Mouse (Mus musculus) kidney, embryonic 14.5 days (tissue): ENCODE measurements around the gene Ppp1r16b. TPM values are rescaled to one million over a fixed set of nuclear protein-coding genes. Genes with fewer than 3 reads are reported as not detected.

Experiments
- ATAC-seq: fragments of 200-750 bp; cut with Nextera tagmentation; 2 replicates; pipeline ENCODE4 v1.8.0; 2017; ENCODE audit warnings: moderate number of reproducible peaks, mild to moderate bottlenecking, moderate TSS enrichment, moderate library complexity; ENCODE audit not compliant: low FRiP score, low TSS enrichment
- H3K27ac ChIP-seq: fragments of 300-500 bp; sonication (generic); 2 replicates; pipeline ENCODE4 v1.5.1; 2014; ENCODE audit warnings: low read depth, mild to moderate bottlenecking, low read length, moderate library complexity, mixed read lengths
- H3K27me3 ChIP-seq: fragments of 300-500 bp; sonication (generic); 2 replicates; pipeline ENCODE4 v1.6.1; 2014; ENCODE audit warnings: mild to moderate bottlenecking, low read length; ENCODE audit not compliant: control insufficient read depth, insufficient read depth
- H3K36me3 ChIP-seq: fragments of 300-500 bp; sonication (generic); 2 replicates; pipeline ENCODE4 v1.6.1; 2014; ENCODE audit warnings: low read length, mixed read lengths; ENCODE audit not compliant: control insufficient read depth, insufficient read depth
- H3K4me1 ChIP-seq: fragments of 300-500 bp; sonication (generic); 2 replicates; pipeline ENCODE4 v1.6.1; 2014; ENCODE audit warnings: low read length, mixed read lengths; ENCODE audit not compliant: control insufficient read depth, insufficient read depth
- H3K4me2 ChIP-seq: fragments of 300-500 bp; sonication (generic); replicated peaks from 2 replicates; pipeline ENCODE4 v1.6.1; 2014; ENCODE audit warnings: low read depth, mild to moderate bottlenecking, low read length
- H3K4me3 ChIP-seq: fragments of 300-500 bp; sonication (generic); 2 replicates; pipeline ENCODE4 v1.5.1; 2014; ENCODE audit warnings: mild to moderate bottlenecking, low read length
- H3K9ac ChIP-seq: fragments of 300-500 bp; sonication (generic); 2 replicates; pipeline ENCODE4 v1.6.1; 2014; ENCODE audit warnings: low read depth, mild to moderate bottlenecking, low read length, moderate library complexity
- H3K9me3 ChIP-seq: fragments of 300-500 bp; sonication (generic); 2 replicates; pipeline ENCODE4 v1.6.1; 2016; ENCODE audit warnings: low read length; ENCODE audit not compliant: control insufficient read depth
- WGBS: fragments of 180-500 bp; shearing (Covaris S2); extraction: QIAGEN DNeasy Blood & Tissue Kit; methylation state at CpG from one replicate; pipeline ENCODE4 v1.1.7; 2014; 5-methylcytosine and 5-hydroxymethylcytosine counted together
- polyA plus RNA-seq: library from polyadenylated mRNA; unstranded; fragments of >200 nt; fragmentation: Nextera tagmentation; extraction: Ambion mirVana; gene quantifications from 2 replicates; pipeline ENCODE4 v1.2.1, GENCODE M21; 2014

Gene Ppp1r16b
- polyA plus RNA-seq, 1 experiment from 2014 or later = 17.3 TPM

- H3K9me3 ChIP-seq = no peaks in the 10 kb centered on the region
- 71% methylated on average over 16 of the region's 16 CpGs for WGBS
- no peak overlapping the region for H3K27ac ChIP-seq
Observed at GRCm38 (mm10) chr2:158720715-158721370, 55.6 kb downstream of the Ppp1r16b start.

GRCm38 (mm10) chr2:158721481-158721880 is 56.3 kb downstream of the Ppp1r16b start:
- no peak for ATAC-seq
- no peak overlapping the region for H3K9ac ChIP-seq

More at GRCm38 (mm10) chr2:158720715-158721370, 55.6 kb downstream of the Ppp1r16b start:
- Histone ChIP-seq H3K36me3 (no peaks in the 10 kb centered on the region), H3K4me3 (no peak overlapping the region), H3K4me1 (no peaks in the 10 kb centered on the region), H3K9ac (no peak overlapping the region), H3K4me2 (no peak overlapping the region), H3K27me3 (no peaks in the 10 kb centered on the region)
- ATAC-seq = no peak

GRCm38 (mm10) chr2:158722135-158722534 is 56.9 kb downstream of the Ppp1r16b start:
- Histone ChIP-seq H3K4me3 (no peak overlapping the region), H3K4me1 (no peaks in the 10 kb centered on the region), H3K9ac (no peak overlapping the region), H3K36me3 (no peaks in the 10 kb centered on the region), H3K4me2 (no peak overlapping the region), H3K27ac (no peak overlapping the region), H3K9me3 (no peaks in the 10 kb centered on the region), H3K27me3 (no peaks in the 10 kb centered on the region)
- 71% methylated on average over 3 of the region's 4 CpGs for WGBS
- ATAC-seq = no peak

More at GRCm38 (mm10) chr2:158721481-158721880, 56.3 kb downstream of the Ppp1r16b start:
- Histone ChIP-seq H3K27ac (no peak overlapping the region), H3K9me3 (no peaks in the 10 kb centered on the region), H3K36me3 (no peaks in the 10 kb centered on the region), H3K4me1 (no peaks in the 10 kb centered on the region), H3K27me3 (no peaks in the 10 kb centered on the region), H3K4me2 (no peak overlapping the region), H3K4me3 (no peak overlapping the region)
- WGBS = 56% methylated on average over 3 of the region's 3 CpGs

GRCm38 (mm10) chr2:158722991-158723551 is 57.9 kb downstream of the Ppp1r16b start:
- Histone ChIP-seq H3K27me3 (no peaks in the 10 kb centered on the region), H3K9me3 (no peaks in the 10 kb centered on the region), H3K4me3 (no peak overlapping the region), H3K9ac (no peak overlapping the region), H3K4me1 (no peaks in the 10 kb centered on the region), H3K27ac (no peak overlapping the region), H3K36me3 (no peaks in the 10 kb centered on the region), H3K4me2 (no peak overlapping the region)
- no peak for ATAC-seq
- WGBS = 61% methylated on average over 6 of the region's 6 CpGs

- Histone ChIP-seq H3K27ac (no peak overlapping the region; the same call in 1 of the 2 replicates), H3K27me3 (no peaks in the 10 kb centered on the region), H3K4me3 (no peak overlapping the region), H3K4me2 (no peak overlapping the region), H3K9me3 (no peaks in the 10 kb centered on the region), H3K9ac (no peak overlapping the region), H3K36me3 (no peaks in the 10 kb centered on the region), H3K4me1 (no peaks in the 10 kb centered on the region)
- ATAC-seq = no peak
- WGBS = 37% methylated on average over 6 of the region's 6 CpGs
Observed at GRCm38 (mm10) chr2:158723806-158724205, 58.6 kb downstream of the Ppp1r16b start.

GRCm38 (mm10) chr2:158726252-158726651 is 61.1 kb downstream of the Ppp1r16b start:
- H3K9me3 ChIP-seq = no peaks in the 10 kb centered on the region
- H3K9ac ChIP-seq = no peak overlapping the region
- 66% methylated on average over 6 of the region's 6 CpGs for WGBS
- no peak overlapping the region for H3K27ac ChIP-seq
- no peak overlapping the region for H3K4me2 ChIP-seq
- H3K36me3 ChIP-seq = no peaks in the 10 kb centered on the region
- no peak overlapping the region for H3K4me3 ChIP-seq
- no peaks in the 10 kb centered on the region for H3K4me1 ChIP-seq
- no peak for ATAC-seq
- no peaks in the 10 kb centered on the region for H3K27me3 ChIP-seq

- Histone ChIP-seq H3K4me3 (no peak overlapping the region), H3K27me3 (no peaks in the 10 kb centered on the region), H3K36me3 (no peaks in the 10 kb centered on the region), H3K27ac (no peak overlapping the region), H3K9me3 (no peaks in the 10 kb centered on the region), H3K9ac (no peak overlapping the region), H3K4me1 (no peaks in the 10 kb centered on the region), H3K4me2 (no peak overlapping the region)
- no peak for ATAC-seq
- WGBS = 40% methylated on average over 7 of the region's 7 CpGs
Observed at GRCm38 (mm10) chr2:158728061-158728815, 63.0 kb downstream of the Ppp1r16b start.

- Histone ChIP-seq H3K27me3 (no peaks in the 10 kb centered on the region), H3K4me1 (no peaks in the 10 kb centered on the region), H3K9me3 (no peaks in the 10 kb centered on the region), H3K4me3 (no peak overlapping the region), H3K9ac (no peak overlapping the region), H3K36me3 (no peaks in the 10 kb centered on the region), H3K4me2 (no peak overlapping the region), H3K27ac (no peak overlapping the region)
- no peak for ATAC-seq
- WGBS = 55% methylated on average over 3 of the region's 3 CpGs
Observed at GRCm38 (mm10) chr2:158730896-158731295, 65.7 kb downstream of the Ppp1r16b start.

GRCm38 (mm10) chr2:158732521-158732920 is 67.3 kb downstream of the Ppp1r16b start:
- Histone ChIP-seq H3K9ac (no peak overlapping the region), H3K27ac (no peak overlapping the region), H3K4me1 (no peaks in the 10 kb centered on the region), H3K36me3 (no peaks in the 10 kb centered on the region), H3K4me2 (no peak overlapping the region), H3K27me3 (no peaks in the 10 kb centered on the region), H3K9me3 (no peaks in the 10 kb centered on the region), H3K4me3 (no peak overlapping the region)
- no peak for ATAC-seq
- 67% methylated on average over 9 of the region's 9 CpGs for WGBS
